Mouse (Mus musculus): ENCODE results near the gene Cdc42bpb. TPM values are rescaled to one million over a fixed set of nuclear protein-coding genes. Genes with fewer than 3 reads are reported as not detected.
A peak's percentile ranks its signal among the peaks of the same experiment; 100 is the strongest.

Cdc42bpb gene
- polyA plus RNA-seq, 1 experiment, result 164 TPM

- no peak overlapping the region for H3K27ac ChIP-seq (ENCODE audit: insufficient read depth, low read depth, low read length)
- H3K4me3 ChIP-seq (ENCODE audit: insufficient read depth, low read depth, low read length), result no peak overlapping the region
- peaks cover 5% of the 10 kb centered on the region; the same call in 1 of the 2 replicates for H3K36me3 ChIP-seq (ENCODE audit: control insufficient read depth, insufficient read depth, low read length)
- TF ChIP-seq CTCF (conservative IDR thresholded peaks at IDR 0.05; ENCODE audit: insufficient read depth, insufficient read length, low read depth, low read length), result no peak
- TF ChIP-seq POLR2A (IDR thresholded peaks at IDR 0.05; ENCODE audit: low read depth, low read length), result no peak
- DNase-seq, result no peak
- H3K4me1 ChIP-seq (ENCODE audit: control insufficient read depth, insufficient read depth, low read length), result no peaks in the 10 kb centered on the region
- WGBS, result 91% methylated on average over 14 of the region's 14 CpGs
- no peaks in the 10 kb centered on the region for H3K27me3 ChIP-seq (replicated peaks; ENCODE audit: control insufficient read depth, insufficient read depth, low read length)
Measured at GRCm38 (mm10) chr12:111302018-111302345, 75.5 kb downstream of the Cdc42bpb start.

DNA sequence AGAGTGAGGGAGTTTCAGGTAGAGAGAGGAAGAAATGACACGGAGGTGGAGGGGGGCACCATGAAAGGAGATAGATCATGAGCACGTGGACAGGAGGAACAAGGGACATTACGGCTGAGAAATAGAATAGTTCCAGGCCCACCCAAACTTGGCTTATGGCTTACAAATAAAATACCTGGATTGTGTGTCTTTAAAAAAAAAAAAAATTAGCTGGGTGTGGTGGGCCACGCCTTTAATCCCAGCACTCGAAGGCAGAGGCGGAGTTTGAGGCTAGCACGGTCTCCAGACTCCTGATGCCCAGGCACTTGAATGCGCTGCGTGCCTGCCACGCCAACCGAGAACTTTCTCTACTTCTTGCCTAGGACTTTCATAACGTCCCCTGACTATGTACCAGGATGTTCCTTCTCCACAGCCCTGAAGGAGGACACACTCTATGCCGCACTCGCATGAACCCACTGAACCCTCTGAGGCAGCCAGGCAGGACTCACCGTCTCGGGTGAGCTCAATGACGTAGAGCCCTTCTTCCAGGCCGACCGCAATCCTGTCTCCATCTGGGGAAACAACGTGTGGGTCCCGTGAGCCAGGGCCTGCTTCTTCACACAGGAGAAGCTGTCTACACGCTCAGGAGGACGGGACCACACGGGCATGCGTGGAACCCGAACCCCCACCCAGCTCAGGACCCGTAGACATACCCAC, 76.0 kb downstream of the Cdc42bpb start:
- H3K4me3 ChIP-seq (ENCODE audit: insufficient read depth, low read depth, low read length), result no peak overlapping the region
- WGBS, result 90% methylated on average over 27 of the region's 27 CpGs
- H3K4me1 ChIP-seq (ENCODE audit: control insufficient read depth, insufficient read depth, low read length), result no peaks in the 10 kb centered on the region
- TF ChIP-seq CTCF (conservative IDR thresholded peaks at IDR 0.05; ENCODE audit: insufficient read depth, insufficient read length, low read depth, low read length) (no peak), POLR2A (IDR thresholded peaks at IDR 0.05; ENCODE audit: low read depth, low read length) (no peak)
- no peak for DNase-seq
- H3K27me3 ChIP-seq (replicated peaks; ENCODE audit: control insufficient read depth, insufficient read depth, low read length), result no peaks in the 10 kb centered on the region
- H3K27ac ChIP-seq (ENCODE audit: insufficient read depth, low read depth, low read length), result no peak overlapping the region
- peaks cover 5% of the 10 kb centered on the region; the same call in 1 of the 2 replicates for H3K36me3 ChIP-seq (ENCODE audit: control insufficient read depth, insufficient read depth, low read length)

DNA sequence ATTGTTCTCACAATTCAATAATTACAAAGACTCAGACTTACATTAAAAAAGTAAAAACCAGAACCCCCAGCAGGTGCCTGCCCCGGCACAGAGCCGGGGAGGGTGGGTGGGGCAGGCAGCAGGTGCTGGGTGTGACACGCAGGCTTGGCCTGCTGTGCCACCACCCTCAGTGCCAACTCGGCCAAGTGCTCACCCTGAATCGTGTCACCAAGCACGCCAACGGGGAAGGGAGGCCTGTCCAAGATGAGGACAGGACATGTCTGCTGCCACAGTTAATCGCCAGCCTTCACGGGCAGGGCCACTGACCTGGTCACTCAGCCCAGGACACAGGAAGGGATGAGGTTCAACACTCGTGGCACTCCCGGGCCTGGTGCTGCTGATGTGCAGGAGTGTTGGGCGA, 84.5 kb downstream of the Cdc42bpb start:
- no peaks in the 10 kb centered on the region for H3K27me3 ChIP-seq (replicated peaks; ENCODE audit: control insufficient read depth, insufficient read depth, low read length)
- H3K4me1 ChIP-seq (ENCODE audit: control insufficient read depth, insufficient read depth, low read length), result no peaks in the 10 kb centered on the region
- peaks cover 1% of the 10 kb centered on the region; the same call in 1 of the 2 replicates for H3K36me3 ChIP-seq (ENCODE audit: control insufficient read depth, insufficient read depth, low read length)
- no peak for DNase-seq
- H3K4me3 ChIP-seq (ENCODE audit: insufficient read depth, low read depth, low read length), result no peak overlapping the region
- TF ChIP-seq POLR2A (IDR thresholded peaks at IDR 0.05; ENCODE audit: low read depth, low read length) (no peak), CTCF (conservative IDR thresholded peaks at IDR 0.05; ENCODE audit: insufficient read depth, insufficient read length, low read depth, low read length) (no peak)
- 86% methylated on average over 12 of the region's 12 CpGs for WGBS
- no peak overlapping the region for H3K27ac ChIP-seq (ENCODE audit: insufficient read depth, low read depth, low read length)

DNA sequence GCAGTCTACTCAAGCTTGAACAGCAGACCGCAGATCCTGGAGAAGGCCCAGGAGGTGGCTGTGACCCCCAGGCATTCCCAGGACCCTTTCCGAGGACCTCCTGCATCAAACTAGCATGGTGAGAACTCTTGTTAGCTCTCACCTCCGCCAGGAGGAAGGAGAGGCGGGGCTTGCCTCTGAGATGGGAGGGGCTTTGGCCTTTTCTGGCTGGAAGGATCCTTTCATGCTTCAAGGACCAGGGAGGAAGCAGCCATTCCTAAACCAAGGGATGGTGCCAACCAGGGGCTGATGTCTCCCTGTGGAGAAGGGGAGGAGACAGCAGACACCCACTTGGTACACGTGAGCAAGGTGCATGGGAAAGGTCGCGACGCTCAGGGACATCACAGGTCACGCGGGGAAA, 93.0 kb downstream of the Cdc42bpb start:
- no peak for DNase-seq
- no peak overlapping the region for H3K27ac ChIP-seq (ENCODE audit: insufficient read depth, low read depth, low read length)
- H3K27me3 ChIP-seq (replicated peaks; ENCODE audit: control insufficient read depth, insufficient read depth, low read length), result no peaks in the 10 kb centered on the region
- no peak overlapping the region for H3K4me3 ChIP-seq (ENCODE audit: insufficient read depth, low read depth, low read length)
- no peaks in the 10 kb centered on the region for H3K36me3 ChIP-seq (ENCODE audit: control insufficient read depth, insufficient read depth, low read length)
- no peak for TF ChIP-seq CTCF (conservative IDR thresholded peaks at IDR 0.05; ENCODE audit: insufficient read depth, insufficient read length, low read depth, low read length)
- TF ChIP-seq POLR2A (IDR thresholded peaks at IDR 0.05; ENCODE audit: low read depth, low read length), result no peak
- H3K4me1 ChIP-seq (ENCODE audit: control insufficient read depth, insufficient read depth, low read length), result no peaks in the 10 kb centered on the region
- 24% methylated on average over 10 of the region's 10 CpGs for WGBS

- 99% methylated on average over 4 of the region's 4 CpGs for WGBS
- Histone ChIP-seq H3K4me3 (ENCODE audit: insufficient read depth, low read depth, low read length) (no peak overlapping the region), H3K36me3 (ENCODE audit: control insufficient read depth, insufficient read depth, low read length) (no peaks in the 10 kb centered on the region), H3K27me3 (replicated peaks; ENCODE audit: control insufficient read depth, insufficient read depth, low read length) (no peaks in the 10 kb centered on the region), H3K4me1 (ENCODE audit: control insufficient read depth, insufficient read depth, low read length) (no peaks in the 10 kb centered on the region), H3K27ac (ENCODE audit: insufficient read depth, low read depth, low read length) (no peak overlapping the region)
- no peak for DNase-seq
- TF ChIP-seq POLR2A (IDR thresholded peaks at IDR 0.05; ENCODE audit: low read depth, low read length) (no peak), CTCF (conservative IDR thresholded peaks at IDR 0.05; ENCODE audit: insufficient read depth, insufficient read length, low read depth, low read length) (no peak)
Measured at GRCm38 (mm10) chr12:111283573-111283972, 93.9 kb downstream of the Cdc42bpb start.

DNA sequence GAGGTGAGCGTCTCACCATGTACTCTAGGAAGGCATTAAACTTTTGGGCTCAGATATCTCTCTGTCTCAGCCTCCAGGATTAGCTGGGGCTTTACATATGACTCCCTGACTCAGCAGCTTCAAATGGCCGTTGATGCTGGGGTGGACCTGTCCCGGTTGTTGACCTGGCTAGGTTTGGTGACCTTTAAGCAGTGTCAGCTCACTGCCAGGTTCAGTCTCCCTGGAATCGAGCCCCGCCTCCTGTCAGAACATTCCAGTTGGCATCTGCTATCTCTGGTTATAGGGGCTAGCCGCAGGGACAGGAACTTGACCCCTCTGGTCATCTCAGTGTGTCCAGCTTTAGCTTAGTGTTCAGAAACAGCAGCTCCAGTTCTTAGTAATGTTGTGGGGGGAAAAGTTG, 101.1 kb downstream of the Cdc42bpb start:
- Histone ChIP-seq H3K27me3 (replicated peaks; ENCODE audit: control insufficient read depth, insufficient read depth, low read length) (no peaks in the 10 kb centered on the region), H3K4me3 (ENCODE audit: insufficient read depth, low read depth, low read length) (no peak overlapping the region), H3K27ac (ENCODE audit: insufficient read depth, low read depth, low read length) (no peak overlapping the region), H3K4me1 (ENCODE audit: control insufficient read depth, insufficient read depth, low read length) (peaks cover 5% of the 10 kb centered on the region; the same call in 1 of the 2 replicates), H3K36me3 (ENCODE audit: control insufficient read depth, insufficient read depth, low read length) (no peaks in the 10 kb centered on the region)
- TF ChIP-seq CTCF (conservative IDR thresholded peaks at IDR 0.05; ENCODE audit: insufficient read depth, insufficient read length, low read depth, low read length) (no peak), POLR2A (IDR thresholded peaks at IDR 0.05; ENCODE audit: low read depth, low read length) (no peak)
- DNase-seq, result peak; percentile 62
- WGBS, result 48% methylated on average over 6 of the region's 6 CpGs

DNA sequence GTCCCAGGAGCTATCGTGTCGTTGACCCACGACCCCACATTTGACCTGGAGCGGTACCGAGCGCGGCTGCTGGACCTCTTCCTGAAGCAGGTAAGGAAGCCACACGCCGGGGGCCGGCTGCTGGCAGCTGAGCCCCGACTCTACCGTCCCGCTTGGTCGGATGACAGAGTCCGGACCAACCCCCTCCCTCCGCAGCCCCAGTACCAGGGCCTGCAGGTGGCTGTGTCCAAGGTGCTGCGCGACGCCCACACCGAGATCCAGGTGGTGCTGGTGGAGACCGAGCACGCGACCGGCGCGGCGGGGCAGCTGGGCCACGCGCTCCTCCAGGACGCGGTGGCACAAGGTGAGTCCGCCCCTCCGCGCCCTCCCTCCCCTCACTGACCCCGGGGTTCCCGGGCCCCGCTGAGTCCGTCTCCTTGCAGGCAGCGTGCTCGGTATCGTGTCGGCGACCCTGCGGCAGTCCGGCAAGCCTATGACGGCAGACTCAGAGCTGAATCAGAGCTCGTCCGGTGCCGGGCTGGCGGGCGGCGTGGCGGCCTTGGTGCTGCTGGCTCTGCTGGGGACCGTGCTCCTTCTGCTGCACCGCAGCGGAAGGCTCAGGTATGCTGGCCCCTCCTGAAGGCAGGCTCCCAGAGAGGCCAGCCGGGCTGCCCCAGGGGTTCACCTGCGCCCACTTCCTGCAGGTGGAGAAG, 102.2 kb downstream of the Cdc42bpb start:
- no peak for DNase-seq
- Histone ChIP-seq H3K27ac (ENCODE audit: insufficient read depth, low read depth, low read length) (no peak overlapping the region), H3K36me3 (ENCODE audit: control insufficient read depth, insufficient read depth, low read length) (no peaks in the 10 kb centered on the region), H3K4me3 (ENCODE audit: insufficient read depth, low read depth, low read length) (peak overlapping the region; percentile 4; the same call in 1 of the 2 replicates), H3K4me1 (ENCODE audit: control insufficient read depth, insufficient read depth, low read length) (peaks cover 10% of the 10 kb centered on the region; the same call in 1 of the 2 replicates), H3K27me3 (replicated peaks; ENCODE audit: control insufficient read depth, insufficient read depth, low read length) (no peaks in the 10 kb centered on the region)
- WGBS, result 23% methylated on average over 58 of the region's 58 CpGs
- TF ChIP-seq CTCF (conservative IDR thresholded peaks at IDR 0.05; ENCODE audit: insufficient read depth, insufficient read length, low read depth, low read length), result no peak
- no peak for TF ChIP-seq POLR2A (IDR thresholded peaks at IDR 0.05; ENCODE audit: low read depth, low read length)
